Comparison of ENCODE assay signal across 10 mouse cellular contexts in the genomic region with DNA sequence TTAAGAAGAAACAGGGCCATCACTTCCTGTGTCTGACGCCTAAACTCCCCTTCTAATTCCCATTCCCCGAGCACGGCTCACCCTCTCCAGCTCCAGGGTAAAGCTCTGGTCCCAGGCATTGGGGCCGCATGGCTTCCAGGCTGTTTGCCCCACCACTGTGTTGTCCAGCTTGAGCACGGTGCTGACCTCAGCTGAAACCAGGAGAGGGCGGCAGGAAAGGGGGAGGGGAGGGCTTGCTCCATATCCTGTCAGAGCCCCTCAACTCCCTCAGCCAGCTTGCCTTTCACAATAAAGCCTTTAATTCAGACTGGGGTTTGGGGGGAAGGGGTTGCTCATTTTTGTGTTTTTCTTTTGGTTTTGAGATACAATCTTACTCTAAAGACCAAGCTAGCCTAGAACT. TPM values are rescaled to one million over a fixed set of nuclear protein-coding genes. Genes with fewer than 3 reads are reported as not detected.
DNase-seq lines count a peak whose midpoint lies in the region; ATAC-seq and TF ChIP-seq lines count a peak whose summit lies in the region.
"Had no signal": no experiment of that assay in that cellular context is flagged by ENCODE, and none has a peak within 500 bp of the region (broad histone marks: within the 10 kb centered on the region; RNA-seq: fewer than 3 reads in every experiment).

No protein-coding gene starts in this region.

- H3K4me2 ChIP-seq in heart, embryonic 11.5 days: no peak overlapping the region
- no peak overlapping the region for H3K4me2 ChIP-seq in intestine, embryonic 15.5 days (replicated peaks)
- no peak overlapping the region for H3K4me2 ChIP-seq in neural tube, embryonic 11.5 days (ENCODE audit: low read depth)
- H3K4me2 ChIP-seq in forebrain, postnatal 0 days (ENCODE audit: low read depth): no peak overlapping the region
- H3K4me2 ChIP-seq: midbrain, embryonic 11.5 days had no signal

- intact Hi-C loops in heart, postnatal 14 days (cut with DNase I): no loop called here

- ATAC-seq in heart, embryonic 11.5 days (replicated peaks; ENCODE audit: insufficient number of reproducible peaks, low FRiP score, low TSS enrichment): 0 out of 2 replicates have a peak, but pooled peaks have one; percentile 43
- no peak for ATAC-seq in intestine, embryonic 15.5 days
- ATAC-seq in neural tube, embryonic 11.5 days (ENCODE audit: insufficient read depth, low FRiP score, low TSS enrichment): no peak
- ATAC-seq in forebrain, postnatal 0 days: no peak

- H3K4me1 ChIP-seq in heart, embryonic 11.5 days (ENCODE audit: control insufficient read depth, insufficient read depth, low read length): peaks cover 10% of the 10 kb centered on the region
- H3K4me1 ChIP-seq in intestine, embryonic 15.5 days (replicated peaks): no peaks in the 10 kb centered on the region
- H3K4me1 ChIP-seq in neural tube, embryonic 11.5 days (ENCODE audit: control insufficient read depth, insufficient read depth, low read length): no peaks in the 10 kb centered on the region
- no peaks in the 10 kb centered on the region for H3K4me1 ChIP-seq in forebrain, postnatal 0 days (ENCODE audit: insufficient read depth)

- H3K9ac ChIP-seq in heart, embryonic 11.5 days (ENCODE audit: low read depth, low read length): peak overlapping the region; percentile 29; the same call in 1 of the 2 replicates
- H3K9ac ChIP-seq in intestine, embryonic 15.5 days: no peak overlapping the region
- H3K9ac ChIP-seq in neural tube, embryonic 11.5 days (ENCODE audit: low read length): no peak overlapping the region
- no peak overlapping the region for H3K9ac ChIP-seq in forebrain, postnatal 0 days

- DNase-seq in heart, postnatal 14 days: no peak
- DNase-seq in layer of hippocampus, adult 2 months (ENCODE audit: low spot score in 2 of 2): no peak
- DNase-seq in layer of hippocampus, adult 8-10 months (ENCODE audit: low spot score in 2 of 2): no peak
- peak; percentile 32 for DNase-seq in neural tube, embryonic 11.5 days (ENCODE audit: low spot score)
- no peak for DNase-seq in urinary bladder, postnatal 36 days (ENCODE audit: low spot score in 2 of 2)
- DNase-seq in forebrain, postnatal 0 days: no peak
- DNase-seq: thymus, adult 18-20 months had no signal

- no peak for TF ChIP-seq CTCF in layer of hippocampus, adult 2 months (conservative IDR thresholded peaks at IDR 0.05)
- no peak for TF ChIP-seq CTCF in forebrain, postnatal 0 days (IDR thresholded peaks at IDR 0.05; ENCODE audit: low read depth)

- H3K27me3 ChIP-seq in heart, embryonic 11.5 days (ENCODE audit: control insufficient read depth, insufficient read depth, low read length): no peaks in the 10 kb centered on the region
- no peaks in the 10 kb centered on the region for H3K27me3 ChIP-seq in intestine, embryonic 15.5 days (replicated peaks)
- no peaks in the 10 kb centered on the region for H3K27me3 ChIP-seq in neural tube, embryonic 11.5 days (ENCODE audit: control insufficient read depth, insufficient read depth, low read length)
- no peaks in the 10 kb centered on the region for H3K27me3 ChIP-seq in forebrain, postnatal 0 days (ENCODE audit: insufficient read depth, low read length)

- H3K36me3 ChIP-seq in heart, embryonic 11.5 days (ENCODE audit: control insufficient read depth, insufficient read depth, low read length): peaks cover 24% of the 10 kb centered on the region
- H3K36me3 ChIP-seq in intestine, embryonic 15.5 days: peaks cover 57% of the 10 kb centered on the region
- H3K36me3 ChIP-seq in neural tube, embryonic 11.5 days (ENCODE audit: control insufficient read depth, insufficient read depth, low read length): peaks cover 12% of the 10 kb centered on the region
- H3K36me3 ChIP-seq in forebrain, postnatal 0 days (ENCODE audit: insufficient read depth): peaks cover 86% of the 10 kb centered on the region

- H3K4me3 ChIP-seq in heart, embryonic 11.5 days (ENCODE audit: low read depth, low read length): no peak overlapping the region
- H3K4me3 ChIP-seq in layer of hippocampus, adult 2 months: no peak overlapping the region
- H3K4me3 ChIP-seq in intestine, embryonic 15.5 days (replicated peaks): no peak overlapping the region
- H3K4me3 ChIP-seq in neural tube, embryonic 11.5 days (ENCODE audit: low read depth, low read length): no peak overlapping the region
- H3K4me3 ChIP-seq in forebrain, postnatal 0 days (ENCODE audit: low read depth, low read length): no peak overlapping the region

- WGBS in heart, embryonic 11.5 days (ENCODE audit: insufficient replicate concordance): 16% methylated on average over 6 of the region's 6 CpGs
- WGBS in intestine, embryonic 15.5 days: 24% methylated on average over 6 of the region's 6 CpGs
- 21% methylated on average over 6 of the region's 6 CpGs for WGBS in neural tube, embryonic 11.5 days
- 42% methylated on average over 6 of the region's 6 CpGs for WGBS in forebrain, postnatal 0 days

- H3K27ac ChIP-seq in heart, embryonic 11.5 days (ENCODE audit: low read depth, low read length): peak overlapping the region; percentile 25
- H3K27ac ChIP-seq in layer of hippocampus, adult 2 months: peak overlapping the region; percentile 82; the same call in 1 of the 2 replicates
- H3K27ac ChIP-seq in intestine, embryonic 15.5 days: peak overlapping the region; percentile 75; the same call in 1 of the 2 replicates
- no peak overlapping the region for H3K27ac ChIP-seq in neural tube, embryonic 11.5 days (ENCODE audit: low read depth, low read length)
- H3K27ac ChIP-seq in forebrain, postnatal 0 days (ENCODE audit: low read depth, low read length): no peak overlapping the region

- no peaks in the 10 kb centered on the region for H3K9me3 ChIP-seq in heart, embryonic 11.5 days (replicated peaks; ENCODE audit: control insufficient read depth, low read length)
- H3K9me3 ChIP-seq in intestine, embryonic 15.5 days: no peaks in the 10 kb centered on the region
- H3K9me3 ChIP-seq in neural tube, embryonic 11.5 days (ENCODE audit: control insufficient read depth, low read length): no peaks in the 10 kb centered on the region
- no peaks in the 10 kb centered on the region for H3K9me3 ChIP-seq in forebrain, postnatal 0 days (ENCODE audit: low read length)

RNA-seq across cellular contexts. Expression of gene Ptger1, which starts 14.6 kb away (rescaled TPM):
- polyA plus RNA-seq in heart, embryonic 11.5 days (2014; fragmentation: Nextera tagmentation; extraction: Ambion mirVana): 0.13 and 0.63 TPM in 2 replicates
- under 1 TPM; 0.44 to 0.53 TPM for total RNA-seq in heart, postnatal 14 days (2021)
- total RNA-seq in layer of hippocampus, adult 2 months (2021): under 1 TPM; 0.42 to 0.84 TPM
- 1 to 10 TPM in 2 of 4 experiments, under 1 TPM in 2; 0.74 to 1.3 (median 1.1) TPM for total RNA-seq in layer of hippocampus, adult 8-10 months (2022)
- 1.2 and 1.6 TPM in 2 replicates for polyA plus RNA-seq in intestine, embryonic 15.5 days (2015; fragmentation: Nextera tagmentation; extraction: Ambion mirVana)
- 0.34 and 1.1 TPM in 2 replicates for polyA plus RNA-seq in neural tube, embryonic 11.5 days (2014; fragmentation: Nextera tagmentation; extraction: Ambion mirVana)
- total RNA-seq in forebrain, postnatal 0 days (2014; rRNA removed): 0.46 and 0.57 TPM in 2 replicates
- polyA plus RNA-seq in forebrain, postnatal 0 days (2015; fragmentation: Nextera tagmentation; extraction: Ambion mirVana): 0.20 and 0.27 TPM in 2 replicates

RNA-seq across cellular contexts. Expression of gene Pkn1, which starts 17.9 kb away (rescaled TPM):
- polyA plus RNA-seq in heart, embryonic 11.5 days (2014; fragmentation: Nextera tagmentation; extraction: Ambion mirVana): 17.0 and 21.2 TPM in 2 replicates
- total RNA-seq in heart, postnatal 14 days (2021): 10 to 100 TPM; 60.5 to 61.1 TPM
- 10 to 100 TPM; 47.9 to 56.8 TPM for total RNA-seq in layer of hippocampus, adult 2 months (2021)
- total RNA-seq in layer of hippocampus, adult 8-10 months (2022): 10 to 100 TPM; 55.0 to 58.9 (median 56.5) TPM
- polyA plus RNA-seq in intestine, embryonic 15.5 days (2015; fragmentation: Nextera tagmentation; extraction: Ambion mirVana): 34.4 and 35.2 TPM in 2 replicates
- 29.3 and 29.5 TPM in 2 replicates for polyA plus RNA-seq in neural tube, embryonic 11.5 days (2014; fragmentation: Nextera tagmentation; extraction: Ambion mirVana)
- total RNA-seq in forebrain, postnatal 0 days (2014; rRNA removed): 70.8 and 72.6 TPM in 2 replicates
- polyA plus RNA-seq in forebrain, postnatal 0 days (2015; fragmentation: Nextera tagmentation; extraction: Ambion mirVana): 18.5 and 25.2 TPM in 2 replicates

RNA-seq across cellular contexts. Expression of gene Gipc1, which starts 28.6 kb away (rescaled TPM):
- polyA plus RNA-seq in heart, embryonic 11.5 days (2014; fragmentation: Nextera tagmentation; extraction: Ambion mirVana): 171 and 180 TPM in 2 replicates
- 10 to 100 TPM; 34.1 to 34.6 TPM for total RNA-seq in heart, postnatal 14 days (2021)
- total RNA-seq in layer of hippocampus, adult 2 months (2021): 10 to 100 TPM; 52.8 to 55.4 TPM
- total RNA-seq in layer of hippocampus, adult 8-10 months (2022): 10 to 100 TPM; 47.3 to 56.1 (median 52.2) TPM
- 163 and 166 TPM in 2 replicates for polyA plus RNA-seq in intestine, embryonic 15.5 days (2015; fragmentation: Nextera tagmentation; extraction: Ambion mirVana)
- polyA plus RNA-seq in neural tube, embryonic 11.5 days (2014; fragmentation: Nextera tagmentation; extraction: Ambion mirVana): 174 and 181 TPM in 2 replicates
- 77.8 and 85.3 TPM in 2 replicates for total RNA-seq in forebrain, postnatal 0 days (2014; rRNA removed)
- 119 and 135 TPM in 2 replicates for polyA plus RNA-seq in forebrain, postnatal 0 days (2015; fragmentation: Nextera tagmentation; extraction: Ambion mirVana)

RNA-seq across cellular contexts. Expression of gene Ddx39, which starts 33.9 kb away (rescaled TPM):
- 143 and 150 TPM in 2 replicates for polyA plus RNA-seq in heart, embryonic 11.5 days (2014; fragmentation: Nextera tagmentation; extraction: Ambion mirVana)
- total RNA-seq in heart, postnatal 14 days (2021): 10 to 100 TPM; 24.1 to 26.0 TPM
- total RNA-seq in layer of hippocampus, adult 2 months (2021): 10 to 100 TPM; 17.9 to 20.4 TPM
- total RNA-seq in layer of hippocampus, adult 8-10 months (2022): 10 to 100 TPM; 17.4 to 19.4 (median 19.0) TPM
- polyA plus RNA-seq in intestine, embryonic 15.5 days (2015; fragmentation: Nextera tagmentation; extraction: Ambion mirVana): 215 and 226 TPM in 2 replicates
- polyA plus RNA-seq in neural tube, embryonic 11.5 days (2014; fragmentation: Nextera tagmentation; extraction: Ambion mirVana): 214 and 223 TPM in 2 replicates
- 54.1 and 58.4 TPM in 2 replicates for total RNA-seq in forebrain, postnatal 0 days (2014; rRNA removed)
- 76.3 and 79.5 TPM in 2 replicates for polyA plus RNA-seq in forebrain, postnatal 0 days (2015; fragmentation: Nextera tagmentation; extraction: Ambion mirVana)

Comparison
In these comparisons a context has a peak if more than half of its experiments do, and no peak if none do; other contexts are left out.
1. H3K27ac ChIP-seq: peak in heart, embryonic 11.5 days (single experiment), layer of hippocampus, adult 2 months (single experiment) and intestine, embryonic 15.5 days (single experiment); none in neural tube, embryonic 11.5 days (single experiment) and forebrain, postnatal 0 days (single experiment).